Mouse (Mus musculus): ENCODE results near the gene Cela3a. TPM values are rescaled to one million over a fixed set of nuclear protein-coding genes. Genes with fewer than 3 reads are reported as not detected.

Cela3a gene
- polyA plus RNA-seq (2014; fragmentation: Illumina TruSeq; extraction: RNeasy Lipid Tissue Mini Kit (QIAGEN cat#74804); ENCODE audit: low read depth, low replicate concordance), result not detected

DNA sequence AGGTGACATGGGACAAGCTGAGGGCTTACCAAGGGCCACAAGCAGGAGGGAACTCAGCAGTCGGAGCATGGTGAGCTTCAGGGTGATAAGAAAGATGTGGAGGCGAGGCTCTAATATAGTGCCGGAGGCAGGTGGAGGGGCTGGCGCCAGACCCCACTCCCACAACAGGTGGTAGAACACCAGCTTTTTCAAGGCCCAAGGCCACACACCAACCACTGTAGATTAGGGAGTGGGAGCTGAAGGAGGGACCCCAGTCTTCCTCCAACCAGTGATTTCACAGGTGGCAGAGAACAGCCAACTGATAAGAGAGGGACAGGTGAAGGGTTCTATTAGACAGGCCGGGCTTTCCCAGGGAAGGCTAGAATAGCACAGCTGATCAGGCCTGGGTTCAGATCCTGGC, at the start of gene Cela3a:
Cela3a (minus strand) TSS at position 101 of the 400 bp plus-strand sequence.

DNA sequence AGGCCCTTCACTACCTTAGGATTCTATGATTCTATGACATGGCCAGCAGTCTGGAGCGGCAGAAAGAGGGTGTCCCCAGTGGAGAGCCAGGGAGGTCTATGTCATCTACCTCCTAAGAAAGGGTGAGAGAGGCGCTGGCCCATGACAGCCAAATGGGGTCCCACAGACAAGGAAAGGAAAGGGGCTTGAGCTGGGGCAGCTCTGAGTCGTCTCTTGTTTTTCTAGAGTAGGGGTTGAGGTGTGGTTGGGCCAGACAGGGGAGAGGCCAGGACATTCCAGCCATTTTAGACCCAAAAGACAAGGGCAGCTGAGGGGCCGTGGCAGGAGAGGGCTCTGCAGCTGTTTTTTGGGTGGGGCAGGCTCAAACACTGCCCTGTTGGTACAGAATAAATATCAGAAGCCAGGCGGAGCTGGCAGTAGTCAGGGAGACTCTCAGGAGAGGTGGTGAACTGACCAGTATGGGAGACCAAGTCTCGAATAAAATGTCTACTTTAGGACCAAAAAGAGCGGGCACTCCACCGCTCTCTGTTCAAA, 43.7 kb upstream of the Cela3a start, which contains the start of gene 1700013G24Rik:
1700013G24Rik (plus strand) TSS at position 51 of the 534 bp plus-strand sequence.

DNA sequence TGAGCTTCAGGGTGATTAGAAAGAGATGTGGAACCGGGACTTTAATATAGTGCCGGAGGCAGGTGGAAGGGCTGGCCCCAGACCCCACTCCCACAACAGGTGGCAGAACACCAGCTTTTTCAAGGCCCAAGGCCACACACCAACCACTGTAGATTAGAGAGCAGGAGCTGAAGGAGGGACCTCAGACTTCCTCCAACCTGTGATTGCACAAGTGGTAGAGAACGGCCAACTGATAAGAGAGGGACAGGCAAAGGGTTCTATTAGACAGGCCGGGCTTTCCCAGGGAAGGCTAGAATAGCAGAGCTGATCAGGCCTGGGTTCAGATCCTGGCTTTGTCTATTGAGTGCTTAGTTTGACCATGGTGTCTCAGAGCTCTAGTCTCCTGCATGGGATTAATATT, 20.9 kb upstream of the Cela3a start, which contains the start of gene Cela3b:
Cela3b (minus strand) TSS at position 39 of the 400 bp plus-strand sequence.

DNA sequence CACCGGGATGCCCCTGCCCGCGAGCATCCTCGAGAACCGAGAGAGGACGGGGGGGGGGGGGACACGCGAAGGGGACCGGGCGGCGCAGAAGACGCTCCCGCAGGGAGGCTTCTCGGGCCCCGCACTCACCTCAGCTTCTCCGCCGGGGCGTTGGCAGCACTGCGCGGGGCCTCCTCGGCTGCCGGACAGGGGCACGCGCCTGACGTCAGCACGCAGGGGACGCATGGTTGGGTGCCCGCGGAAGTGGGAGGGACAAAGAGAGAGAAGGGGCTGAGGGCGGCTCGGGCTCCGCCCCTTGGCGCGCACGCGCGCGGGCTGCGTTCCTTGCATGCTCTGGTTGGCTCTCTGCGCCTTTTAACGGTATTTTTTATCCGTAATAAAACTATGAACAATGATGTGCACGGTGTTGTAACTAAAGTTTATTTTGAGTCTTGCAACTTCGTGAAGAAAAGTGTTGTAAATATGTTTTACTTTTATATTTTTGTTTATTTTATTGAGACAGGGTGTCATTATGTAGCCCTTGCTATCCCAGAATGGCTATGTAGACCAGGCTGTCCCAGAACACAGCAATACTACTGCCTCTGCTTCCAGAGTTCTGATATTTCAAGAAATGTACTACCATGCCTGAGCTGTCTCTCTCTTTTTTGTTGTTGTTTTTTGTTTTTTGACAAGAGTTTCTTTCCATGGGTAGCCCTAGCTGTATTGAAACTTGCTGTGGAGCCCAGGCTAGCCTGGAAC, 51.9 kb downstream of the Cela3a start, which contains the start of gene Cdc42:
Cdc42 (minus strand) TSS at position 204 of the 738 bp plus-strand sequence.

Other genes starting within 250 kb of the Cela3a start
- 0.24 TPM for gene Wnt4, start 132.3 kb downstream of the Cela3a start, polyA plus RNA-seq (2014; fragmentation: Illumina TruSeq; extraction: RNeasy Lipid Tissue Mini Kit (QIAGEN cat#74804); ENCODE audit: low read depth, low replicate concordance)
- gene Cdc42, start 52.1 kb downstream of the Cela3a start, polyA plus RNA-seq (2014; fragmentation: Illumina TruSeq; extraction: RNeasy Lipid Tissue Mini Kit (QIAGEN cat#74804); ENCODE audit: low read depth, low replicate concordance), result 164 TPM
- gene Cela3b, start 20.7 kb upstream of the Cela3a start, polyA plus RNA-seq (2014; fragmentation: Illumina TruSeq; extraction: RNeasy Lipid Tissue Mini Kit (QIAGEN cat#74804); ENCODE audit: low read depth, low replicate concordance), result not detected
- gene 1700013G24Rik, start 43.5 kb upstream of the Cela3a start, polyA plus RNA-seq (2014; fragmentation: Illumina TruSeq; extraction: RNeasy Lipid Tissue Mini Kit (QIAGEN cat#74804); ENCODE audit: low read depth, low replicate concordance), result not detected
- 162 TPM for gene Hspg2, start 59.0 kb upstream of the Cela3a start, polyA plus RNA-seq (2014; fragmentation: Illumina TruSeq; extraction: RNeasy Lipid Tissue Mini Kit (QIAGEN cat#74804); ENCODE audit: low read depth, low replicate concordance)
- not detected for gene Ldlrad2, start 164.8 kb upstream of the Cela3a start, polyA plus RNA-seq (2014; fragmentation: Illumina TruSeq; extraction: RNeasy Lipid Tissue Mini Kit (QIAGEN cat#74804); ENCODE audit: low read depth, low replicate concordance)
- 30.8 TPM for gene Usp48, start 184.0 kb upstream of the Cela3a start, polyA plus RNA-seq (2014; fragmentation: Illumina TruSeq; extraction: RNeasy Lipid Tissue Mini Kit (QIAGEN cat#74804); ENCODE audit: low read depth, low replicate concordance)

Data from heart, adult 10 weeks (tissue).